Mouse (Mus musculus): ENCODE data around the gene Nckap5. TPM values are rescaled to one million over a fixed set of nuclear protein-coding genes. Genes with fewer than 3 reads are reported as not detected.

Nckap5 gene
- polyA plus RNA-seq, 2 experiments: 0.31 to 1.3 TPM

DNA sequence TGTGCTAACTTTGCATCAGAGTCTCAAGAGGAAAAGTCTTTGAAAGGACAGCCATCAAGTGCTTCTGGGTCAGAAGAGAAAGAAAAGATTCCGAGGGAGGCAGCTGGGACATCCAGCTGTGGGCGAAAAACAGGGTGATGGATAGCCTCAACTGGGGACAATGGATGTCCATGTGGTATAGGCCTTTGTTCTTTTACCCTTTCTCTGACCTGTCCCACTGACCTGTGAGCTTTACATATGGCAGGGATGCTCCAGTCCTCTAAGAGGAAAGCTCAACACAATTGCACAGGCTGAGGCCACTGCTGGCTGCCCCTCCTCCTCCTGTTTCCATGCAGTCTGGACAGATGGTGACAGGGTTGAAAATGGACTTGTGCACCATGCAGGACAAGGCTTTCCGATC is 31.2 kb upstream of the Nckap5 start:
- Histone ChIP-seq H3K4me3 (ENCODE audit: insufficient read depth in 1 of 2, low read depth in 2 of 2, low read length in 2 of 2) (no peak overlapping the region), H3K9me3 (ENCODE audit: control insufficient read depth, low read length) (no peaks in the 10 kb centered on the region), H3K9ac (replicated peaks) (no peak overlapping the region), H3K4me2 (ENCODE audit: low read depth) (no peak overlapping the region), H3K27me3 (ENCODE audit: control insufficient read depth, insufficient read depth, low read length) (no peaks in the 10 kb centered on the region), H3K4me1 (replicated peaks; ENCODE audit: control insufficient read depth in 2 of 2, insufficient read depth in 2 of 2, low read length in 1 of 2) (no peaks in the 10 kb centered on the region), H3K36me3 (replicated peaks; ENCODE audit: control insufficient read depth, insufficient read depth, low read depth) (no peaks in the 10 kb centered on the region), H3K27ac (no peak overlapping the region)
- DNase-seq (ENCODE audit: low read depth in 3 of 3, low spot score in 3 of 3): no peak
- 56% methylated on average over 3 of the region's 3 CpGs for WGBS (ENCODE audit: insufficient replicate concordance)
- no peak for ATAC-seq (ENCODE audit: insufficient read depth)
- TF ChIP-seq EP300 (IDR thresholded peaks at IDR 0.05; ENCODE audit: low read depth): no peak
- TF ChIP-seq CTCF (IDR thresholded peaks at IDR 0.05; ENCODE audit: low read depth): no peak

DNA sequence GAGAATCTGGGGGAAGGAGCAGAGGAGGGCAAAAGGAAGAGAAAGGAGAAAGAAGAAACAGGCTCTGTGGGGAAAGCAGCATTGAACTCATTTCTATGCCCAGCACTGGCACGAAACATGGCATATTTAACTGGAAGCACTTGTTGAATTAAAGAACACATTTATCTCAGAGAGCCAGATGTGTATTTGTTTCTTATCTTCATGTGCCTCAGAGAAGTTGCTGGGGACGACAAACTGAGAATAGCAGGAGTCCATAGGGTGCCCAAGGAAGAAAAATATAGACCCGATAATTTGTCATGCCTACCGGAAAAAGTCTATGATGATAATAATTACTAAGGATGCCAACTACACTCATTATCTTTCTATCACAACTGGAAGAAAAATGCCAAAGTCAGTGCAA is 29.9 kb upstream of the Nckap5 start:
- H3K27ac ChIP-seq: no peak overlapping the region
- WGBS (ENCODE audit: insufficient replicate concordance): 51% methylated on average over 4 of the region's 4 CpGs
- H3K27me3 ChIP-seq (ENCODE audit: control insufficient read depth, insufficient read depth, low read length): no peaks in the 10 kb centered on the region
- no peak overlapping the region for H3K4me2 ChIP-seq (ENCODE audit: low read depth)
- H3K4me1 ChIP-seq (replicated peaks; ENCODE audit: control insufficient read depth in 2 of 2, insufficient read depth in 2 of 2, low read length in 1 of 2): no peaks in the 10 kb centered on the region
- TF ChIP-seq CTCF (IDR thresholded peaks at IDR 0.05; ENCODE audit: low read depth) (no peak), EP300 (IDR thresholded peaks at IDR 0.05; ENCODE audit: low read depth) (no peak)
- no peaks in the 10 kb centered on the region for H3K9me3 ChIP-seq (ENCODE audit: control insufficient read depth, low read length)
- DNase-seq (ENCODE audit: low read depth in 3 of 3, low spot score in 3 of 3) (no peak), ATAC-seq (ENCODE audit: insufficient read depth) (no peak)
- no peaks in the 10 kb centered on the region for H3K36me3 ChIP-seq (replicated peaks; ENCODE audit: control insufficient read depth, insufficient read depth, low read depth)
- no peak overlapping the region for H3K9ac ChIP-seq (replicated peaks)
- no peak overlapping the region for H3K4me3 ChIP-seq (ENCODE audit: insufficient read depth in 1 of 2, low read depth in 2 of 2, low read length in 2 of 2)

DNA sequence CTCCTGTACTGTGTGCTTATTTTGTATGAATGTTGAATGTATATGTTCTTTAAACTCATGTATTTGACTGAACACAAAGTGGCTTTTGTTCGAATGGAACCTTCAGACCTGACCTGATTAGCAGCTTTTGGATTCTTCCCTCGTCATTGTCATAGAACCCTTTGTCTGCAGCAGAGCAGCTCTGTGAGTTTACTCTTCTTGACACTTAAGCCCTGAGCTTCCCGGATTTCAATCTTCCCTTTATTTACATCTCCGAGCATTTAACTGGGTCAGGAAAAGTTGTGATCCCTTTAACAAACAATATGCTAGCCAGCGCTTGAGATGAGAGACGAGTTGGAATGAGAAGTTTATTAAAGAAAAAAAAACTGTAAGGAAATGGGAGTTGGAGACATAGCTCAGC is 18.9 kb upstream of the Nckap5 start:
- Histone ChIP-seq H3K27ac (no peak overlapping the region), H3K4me3 (ENCODE audit: insufficient read depth in 1 of 2, low read depth in 2 of 2, low read length in 2 of 2) (no peak overlapping the region), H3K9me3 (ENCODE audit: control insufficient read depth, low read length) (no peaks in the 10 kb centered on the region), H3K4me2 (ENCODE audit: low read depth) (no peak overlapping the region), H3K4me1 (replicated peaks; ENCODE audit: control insufficient read depth in 2 of 2, insufficient read depth in 2 of 2, low read length in 1 of 2) (no peaks in the 10 kb centered on the region), H3K27me3 (ENCODE audit: control insufficient read depth, insufficient read depth, low read length) (no peaks in the 10 kb centered on the region), H3K9ac (replicated peaks) (no peak overlapping the region), H3K36me3 (replicated peaks; ENCODE audit: control insufficient read depth, insufficient read depth, low read depth) (no peaks in the 10 kb centered on the region)
- WGBS (ENCODE audit: insufficient replicate concordance): 51% methylated on average over 6 of the region's 6 CpGs
- DNase-seq (ENCODE audit: low read depth in 3 of 3, low spot score in 3 of 3) (no peak), ATAC-seq (ENCODE audit: insufficient read depth) (no peak)
- no peak for TF ChIP-seq EP300 (IDR thresholded peaks at IDR 0.05; ENCODE audit: low read depth)
- no peak for TF ChIP-seq CTCF (IDR thresholded peaks at IDR 0.05; ENCODE audit: low read depth)

DNA sequence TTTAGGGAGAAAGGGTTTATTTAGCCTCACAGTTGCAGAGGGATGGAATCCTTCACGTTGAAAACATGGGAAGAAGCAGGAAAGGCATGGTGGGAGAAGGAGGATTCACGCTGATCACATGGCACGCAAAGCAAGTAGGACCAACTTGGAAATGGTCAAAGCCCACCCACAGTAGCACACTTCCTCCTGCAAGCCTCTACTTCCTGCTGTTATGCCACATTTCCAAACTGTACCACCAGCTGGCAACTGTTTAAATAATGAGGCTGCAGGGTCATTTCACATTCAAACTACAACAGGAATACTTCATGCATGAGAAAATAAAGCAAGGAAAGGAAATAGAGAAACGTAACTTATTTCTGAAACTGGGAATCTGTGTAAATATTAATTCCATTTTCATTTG is 15.7 kb upstream of the Nckap5 start:
- WGBS (ENCODE audit: insufficient replicate concordance): 36% methylated on average over 4 of the region's 4 CpGs
- no peak overlapping the region for H3K4me2 ChIP-seq (ENCODE audit: low read depth)
- H3K9me3 ChIP-seq (ENCODE audit: control insufficient read depth, low read length): no peaks in the 10 kb centered on the region
- no peaks in the 10 kb centered on the region for H3K27me3 ChIP-seq (ENCODE audit: control insufficient read depth, insufficient read depth, low read length)
- H3K9ac ChIP-seq (replicated peaks): no peak overlapping the region
- H3K4me1 ChIP-seq (replicated peaks; ENCODE audit: control insufficient read depth in 2 of 2, insufficient read depth in 2 of 2, low read length in 1 of 2): no peaks in the 10 kb centered on the region
- DNase-seq (ENCODE audit: low read depth in 3 of 3, low spot score in 3 of 3): no peak
- no peaks in the 10 kb centered on the region for H3K36me3 ChIP-seq (replicated peaks; ENCODE audit: control insufficient read depth, insufficient read depth, low read depth)
- ATAC-seq (ENCODE audit: insufficient read depth): no peak
- no peak overlapping the region for H3K27ac ChIP-seq
- H3K4me3 ChIP-seq (ENCODE audit: insufficient read depth in 1 of 2, low read depth in 2 of 2, low read length in 2 of 2): no peak overlapping the region
- TF ChIP-seq EP300 (IDR thresholded peaks at IDR 0.05; ENCODE audit: low read depth): no peak
- no peak for TF ChIP-seq CTCF (IDR thresholded peaks at IDR 0.05; ENCODE audit: low read depth)

DNA sequence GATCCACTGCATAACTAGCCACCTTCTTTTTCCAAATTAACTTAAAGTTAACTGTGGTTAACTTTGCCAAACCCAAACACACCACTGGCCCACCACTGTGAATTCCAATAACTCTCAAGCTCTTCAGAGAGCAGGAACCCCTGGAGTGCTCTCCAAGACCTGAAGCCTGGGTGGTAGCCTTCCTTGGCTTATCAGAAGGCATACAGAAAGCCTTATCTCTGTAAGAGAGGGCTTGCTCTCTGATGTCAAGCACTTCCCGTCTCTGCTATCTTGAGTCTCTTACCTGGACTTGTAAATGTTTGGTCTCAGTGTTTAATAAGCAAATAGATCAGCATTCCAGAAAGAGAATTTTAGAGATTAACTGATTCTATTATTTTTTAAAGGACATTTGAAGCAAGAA is 2.3 kb upstream of the Nckap5 start:
- Histone ChIP-seq H3K4me3 (ENCODE audit: insufficient read depth in 1 of 2, low read depth in 2 of 2, low read length in 2 of 2) (no peak overlapping the region), H3K4me2 (ENCODE audit: low read depth) (no peak overlapping the region), H3K9ac (replicated peaks) (no peak overlapping the region), H3K27me3 (ENCODE audit: control insufficient read depth, insufficient read depth, low read length) (no peaks in the 10 kb centered on the region), H3K36me3 (replicated peaks; ENCODE audit: control insufficient read depth, insufficient read depth, low read depth) (no peaks in the 10 kb centered on the region), H3K9me3 (ENCODE audit: control insufficient read depth, low read length) (no peaks in the 10 kb centered on the region), H3K27ac (no peak overlapping the region), H3K4me1 (replicated peaks; ENCODE audit: control insufficient read depth in 2 of 2, insufficient read depth in 2 of 2, low read length in 1 of 2) (peaks cover 0 to 2% of the 10 kb centered on the region in 2 experiments; a peak in 1 of 4 replicates)
- TF ChIP-seq EP300 (IDR thresholded peaks at IDR 0.05; ENCODE audit: low read depth) (no peak), CTCF (IDR thresholded peaks at IDR 0.05; ENCODE audit: low read depth) (no peak)
- no peak for DNase-seq (ENCODE audit: low read depth in 3 of 3, low spot score in 3 of 3)
- ATAC-seq (ENCODE audit: insufficient read depth): no peak
- 13% methylated on average over 1 of the region's 1 CpGs for WGBS (ENCODE audit: insufficient replicate concordance)

Measured in liver, embryonic 14.5 days (tissue).